Mouse (Mus musculus) neural tube, postnatal 0 days (tissue): ENCODE results near the gene Gpr89. TPM values are rescaled to one million over a fixed set of nuclear protein-coding genes. Genes with fewer than 3 reads are reported as not detected.

Experiments
- polyA plus RNA-seq: library from polyadenylated mRNA; unstranded; fragments of >200 nt; fragmentation: Nextera tagmentation; extraction: Ambion mirVana; gene quantifications from 2 replicates; pipeline ENCODE4 v1.2.1, GENCODE M21; 2015

Gpr89 gene
- polyA plus RNA-seq = 38.6 and 42.1 TPM in 2 replicates

DNA sequence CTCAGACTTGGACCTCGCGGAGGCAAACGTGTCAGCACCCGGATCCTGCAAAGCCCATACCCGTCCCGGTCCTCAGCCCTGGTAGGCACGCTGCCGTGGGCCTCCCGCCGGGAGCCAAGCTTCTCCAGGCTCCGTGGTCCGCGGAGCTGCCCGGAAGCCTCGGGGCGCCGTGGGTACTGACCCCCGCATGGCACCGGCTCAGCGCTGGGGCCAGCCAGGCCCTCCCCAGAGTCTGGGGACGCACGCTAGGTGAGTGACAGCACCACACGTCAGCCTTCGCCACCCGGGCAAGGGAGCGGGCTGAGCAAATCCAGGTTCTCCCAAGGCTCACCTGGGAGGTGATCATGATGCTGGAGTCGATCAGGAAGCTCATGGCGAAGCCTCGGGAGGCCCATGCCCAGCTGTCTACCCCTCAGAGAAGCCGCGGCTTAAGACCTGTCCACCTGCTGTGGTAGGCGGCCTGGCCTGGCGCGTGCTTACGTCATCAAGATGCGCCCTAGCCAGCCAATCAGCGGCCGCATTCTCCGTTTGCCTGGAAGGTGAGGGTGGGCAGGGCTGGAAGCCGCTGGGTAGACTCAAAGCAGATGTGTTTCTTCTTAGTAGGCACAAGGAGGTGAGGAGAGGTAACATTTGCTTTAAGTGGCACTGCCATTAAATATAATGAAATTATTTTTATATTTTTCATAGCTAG is at the start of gene Gpr89:
TSS of gene Gpr89 (minus strand) at position 496 of the 691 bp plus-strand sequence.

DNA sequence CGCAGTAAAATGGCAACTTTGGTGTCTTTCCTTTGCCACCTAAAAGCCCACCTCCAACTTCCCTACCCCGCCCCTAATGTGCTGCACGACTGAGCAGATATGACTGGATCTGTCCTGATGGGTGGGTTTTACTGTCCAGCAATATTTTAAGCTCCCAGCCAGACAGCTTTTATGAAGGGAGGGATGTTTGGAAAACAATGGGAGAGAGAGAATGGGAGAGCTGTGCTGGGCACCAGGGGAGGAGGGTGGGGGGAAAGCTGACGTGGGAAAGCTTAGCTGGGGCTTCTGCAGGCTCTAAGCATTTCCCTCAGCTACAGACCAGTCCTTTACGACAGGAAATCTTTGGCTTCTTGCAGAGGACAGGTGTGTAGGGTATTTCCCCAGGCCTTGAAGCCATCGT is 20.8 kb upstream of the Gpr89 start, which contains the start of gene Gja8:
TSS of gene Gja8 (minus strand) at position 101 of the 400 bp plus-strand sequence.

GRCm38 (mm10) chr3:96904393-96904792 is 753 bp downstream of the Gpr89 start, which contains the start of gene Gja5:
Gja5 (plus strand) TSS chr3:96904693.

DNA sequence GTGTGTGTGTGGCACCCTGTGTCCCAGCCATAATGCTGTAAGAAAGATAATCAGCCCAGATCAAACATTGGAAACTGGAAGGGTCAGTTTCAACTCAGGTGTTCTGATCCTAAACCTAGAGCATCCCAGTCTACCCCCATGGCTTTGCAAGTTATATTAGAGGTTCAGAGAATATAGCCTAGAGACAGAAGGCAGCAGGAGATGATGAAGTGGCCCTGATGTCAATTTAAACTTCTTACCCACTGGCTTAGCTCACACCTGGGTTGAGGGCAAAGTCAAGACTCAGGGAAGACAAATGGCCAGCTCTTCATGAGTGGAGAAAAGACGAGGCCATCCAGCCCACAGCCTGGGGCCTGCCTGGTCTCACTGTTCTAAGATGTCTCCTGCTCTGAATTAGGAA is 76.2 kb downstream of the Gpr89 start, which contains the start of the genes Pdzk1 and Cd160:
TSS of gene Pdzk1 (plus strand) at position 301 of the 400 bp plus-strand sequence.
TSS of gene Cd160 (minus strand) at position 368 of the 400 bp plus-strand sequence.

Other genes starting within 250 kb of the Gpr89 start
- 3.3 and 3.6 TPM in 2 replicates for gene Ankrd35, start 235.2 kb downstream of the Gpr89 start, polyA plus RNA-seq
- gene Pias3, start 209.0 kb downstream of the Gpr89 start, polyA plus RNA-seq = 33.1 and 40.1 TPM in 2 replicates
- 19.4 and 23.6 TPM in 2 replicates for gene Nudt17, start 196.8 kb downstream of the Gpr89 start, polyA plus RNA-seq
- gene Polr3c, start 177.7 kb downstream of the Gpr89 start, polyA plus RNA-seq = 26.7 and 28.2 TPM in 2 replicates
- gene Rnf115, start 177.7 kb downstream of the Gpr89 start, polyA plus RNA-seq = 71.8 and 80.0 TPM in 2 replicates
- 0.09 TPM in 1 of 2 replicates, not detected in the other for gene Pdzk1, start 76.1 kb downstream of the Gpr89 start, polyA plus RNA-seq
- gene Cd160, start 76.0 kb downstream of the Gpr89 start, polyA plus RNA-seq = 0.23 and 0.29 TPM in 2 replicates
- gene Gja5, start 653 bp downstream of the Gpr89 start, polyA plus RNA-seq = 1.1 and 1.7 TPM in 2 replicates
- gene Gja8, start 20.7 kb upstream of the Gpr89 start, polyA plus RNA-seq = 0.09 TPM in 1 of 2 replicates, not detected in the other